Mouse (Mus musculus) lung, embryonic 16.5 days (tissue): ENCODE measurements around the gene Orm3. TPM values are rescaled to one million over a fixed set of nuclear protein-coding genes. Genes with fewer than 3 reads are reported as not detected.
A peak's percentile ranks its signal among the peaks of the same experiment; 100 is the strongest.

Source experiments
- ATAC-seq: fragments of 200-750 bp; cut with Nextera tagmentation; 2 replicates; pipeline ENCODE4 v1.8.0; 2017; ENCODE audit warnings: low read depth, mild to moderate bottlenecking, moderate library complexity
- H3K27ac ChIP-seq: fragments of 300-500 bp; sonication (generic); 2 replicates; pipeline ENCODE4 v1.5.1; 2014; ENCODE audit warnings: mild to moderate bottlenecking, control low read depth, low read length
- H3K27me3 ChIP-seq: fragments of 300-500 bp; sonication (generic); 2 replicates; pipeline ENCODE4 v1.6.1; 2014; ENCODE audit warnings: low read depth, low read length, mixed read lengths; ENCODE audit not compliant: control insufficient read depth, insufficient read depth
- H3K36me3 ChIP-seq: fragments of 300-500 bp; sonication (generic); 2 replicates; pipeline ENCODE4 v1.6.1; 2014; ENCODE audit warnings: low read length; ENCODE audit not compliant: control insufficient read depth, insufficient read depth
- H3K4me1 ChIP-seq: fragments of 300-500 bp; sonication (generic); replicated peaks from 2 replicates; pipeline ENCODE4 v1.6.1; 2014; ENCODE audit warnings: low read length, mixed read lengths; ENCODE audit not compliant: control insufficient read depth, insufficient read depth
- H3K4me2 ChIP-seq: fragments of 300-500 bp; sonication (generic); 2 replicates; pipeline ENCODE4 v1.6.1; 2014; ENCODE audit warnings: low read depth, low read length, control low read depth
- H3K4me3 ChIP-seq: fragments of 300-500 bp; sonication (generic); 2 replicates; pipeline ENCODE4 v1.5.1; 2014; ENCODE audit warnings: mild to moderate bottlenecking, low read length, control low read depth
- H3K9ac ChIP-seq: fragments of 300-500 bp; sonication (generic); 2 replicates; pipeline ENCODE4 v1.6.1; 2014; ENCODE audit warnings: low read length, control low read depth
- H3K9me3 ChIP-seq: fragments of 300-500 bp; sonication (generic); 2 replicates; pipeline ENCODE4 v1.6.1; 2016; ENCODE audit warnings: low read length; ENCODE audit not compliant: control insufficient read depth
- WGBS: fragments of 180-500 bp; shearing (Covaris S2); extraction: QIAGEN DNeasy Blood & Tissue Kit; methylation state at CpG from one replicate; pipeline ENCODE4 v1.1.7; 2014; 5-methylcytosine and 5-hydroxymethylcytosine counted together
- polyA plus RNA-seq: library from polyadenylated mRNA; unstranded; fragments of >200 nt; fragmentation: Nextera tagmentation; extraction: Ambion mirVana; gene quantifications from 2 replicates; pipeline ENCODE4 v1.2.1, GENCODE M21; 2015

Orm3 gene
- polyA plus RNA-seq, 1 experiment from 2014 or later, result not detected

- WGBS, result 58% methylated on average over 2 of the region's 2 CpGs
- no peak overlapping the region for H3K27ac ChIP-seq
- ATAC-seq, result no peak
Observed at GRCm38 (mm10) chr4:63356981-63357570, 1.1 kb downstream of the Orm3 start.

GRCm38 (mm10) chr4:63359861-63360260 is 3.9 kb downstream of the Orm3 start:
- no peak for ATAC-seq
- 78% methylated on average over 6 of the region's 6 CpGs for WGBS

More at GRCm38 (mm10) chr4:63356981-63357570, 1.1 kb downstream of the Orm3 start:
- Histone ChIP-seq H3K9ac (no peak overlapping the region), H3K4me3 (no peak overlapping the region), H3K36me3 (no peaks in the 10 kb centered on the region), H3K4me1 (no peaks in the 10 kb centered on the region), H3K27me3 (no peaks in the 10 kb centered on the region), H3K9me3 (no peaks in the 10 kb centered on the region), H3K4me2 (no peak overlapping the region)

GRCm38 (mm10) chr4:63362150-63362549 is 6.2 kb downstream of the Orm3 start, which contains the start of gene Orm2:
Gene Orm2 (plus strand): TSS chr4:63362449.
- no peaks in the 10 kb centered on the region for H3K9me3 ChIP-seq
- no peak within 1 kb of the TSS for H3K27ac ChIP-seq
- no peaks in the 10 kb centered on the region for H3K36me3 ChIP-seq
- no peak within 1 kb of the TSS for H3K4me2 ChIP-seq
- H3K4me3 ChIP-seq, result no peak within 1 kb of the TSS
- WGBS, result 76% methylated on average over 5 of the region's 5 CpGs
- ATAC-seq, result no peak
- no peak within 1 kb of the TSS for H3K9ac ChIP-seq
- no peaks in the 10 kb centered on the region for H3K27me3 ChIP-seq
- no peaks in the 10 kb centered on the region for H3K4me1 ChIP-seq

More at GRCm38 (mm10) chr4:63359861-63360260, 3.9 kb downstream of the Orm3 start:
- H3K36me3 ChIP-seq, result no peaks in the 10 kb centered on the region
- H3K9ac ChIP-seq, result no peak overlapping the region
- H3K27me3 ChIP-seq, result no peaks in the 10 kb centered on the region
- H3K4me1 ChIP-seq, result no peaks in the 10 kb centered on the region
- H3K4me3 ChIP-seq, result no peak overlapping the region
- H3K4me2 ChIP-seq, result no peak overlapping the region
- no peaks in the 10 kb centered on the region for H3K9me3 ChIP-seq
- no peak overlapping the region for H3K27ac ChIP-seq

- Histone ChIP-seq H3K27ac (no peak overlapping the region), H3K36me3 (peaks cover 28% of the 10 kb centered on the region), H3K4me2 (no peak overlapping the region), H3K4me3 (no peak overlapping the region), H3K9ac (no peak overlapping the region), H3K27me3 (no peaks in the 10 kb centered on the region), H3K4me1 (no peaks in the 10 kb centered on the region), H3K9me3 (no peaks in the 10 kb centered on the region)
- WGBS, result 20% methylated on average over 4 of the region's 4 CpGs
- peak; percentile 58 for ATAC-seq
Observed at GRCm38 (mm10) chr4:63368577-63368976, 12.6 kb downstream of the Orm3 start.

GRCm38 (mm10) chr4:63370897-63371296 is 14.9 kb downstream of the Orm3 start:
- no peak overlapping the region for H3K27ac ChIP-seq
- H3K36me3 ChIP-seq, result peaks cover 40% of the 10 kb centered on the region
- H3K4me1 ChIP-seq, result no peaks in the 10 kb centered on the region
- H3K9ac ChIP-seq, result no peak overlapping the region
- ATAC-seq, result no peak
- H3K4me3 ChIP-seq, result no peak overlapping the region
- H3K9me3 ChIP-seq, result no peaks in the 10 kb centered on the region
- 55% methylated on average over 7 of the region's 7 CpGs for WGBS
- no peaks in the 10 kb centered on the region for H3K27me3 ChIP-seq
- H3K4me2 ChIP-seq, result no peak overlapping the region

- Histone ChIP-seq H3K36me3 (peaks cover 48% of the 10 kb centered on the region), H3K4me2 (no peak overlapping the region), H3K4me3 (no peak overlapping the region), H3K27me3 (no peaks in the 10 kb centered on the region), H3K9me3 (no peaks in the 10 kb centered on the region), H3K4me1 (no peaks in the 10 kb centered on the region), H3K9ac (no peak overlapping the region), H3K27ac (no peak overlapping the region)
- WGBS, result 58% methylated on average over 3 of the region's 3 CpGs
- no peak for ATAC-seq
Observed at GRCm38 (mm10) chr4:63371890-63372289, 15.9 kb downstream of the Orm3 start.

GRCm38 (mm10) chr4:63373404-63373803 is 17.4 kb downstream of the Orm3 start:
- no peaks in the 10 kb centered on the region for H3K9me3 ChIP-seq
- no peak overlapping the region for H3K4me2 ChIP-seq
- H3K27me3 ChIP-seq, result no peaks in the 10 kb centered on the region
- peaks cover 48% of the 10 kb centered on the region for H3K36me3 ChIP-seq
- no peaks in the 10 kb centered on the region for H3K4me1 ChIP-seq
- no peak for ATAC-seq
- WGBS, result 89% methylated on average over 8 of the region's 8 CpGs
- no peak overlapping the region for H3K9ac ChIP-seq
- no peak overlapping the region for H3K4me3 ChIP-seq
- H3K27ac ChIP-seq, result no peak overlapping the region

GRCm38 (mm10) chr4:63374331-63374730 is 18.4 kb downstream of the Orm3 start:
- WGBS, result 82% methylated on average over 12 of the region's 12 CpGs
- H3K27me3 ChIP-seq, result no peaks in the 10 kb centered on the region
- H3K4me3 ChIP-seq, result no peak overlapping the region
- H3K9me3 ChIP-seq, result no peaks in the 10 kb centered on the region
- H3K9ac ChIP-seq, result no peak overlapping the region
- ATAC-seq, result no peak
- H3K27ac ChIP-seq, result no peak overlapping the region
- H3K4me2 ChIP-seq, result no peak overlapping the region
- H3K4me1 ChIP-seq, result no peaks in the 10 kb centered on the region
- H3K36me3 ChIP-seq, result peaks cover 47% of the 10 kb centered on the region

- WGBS, result 50% methylated on average over 1 of the region's 1 CpGs
- peaks cover 48% of the 10 kb centered on the region for H3K36me3 ChIP-seq
- H3K4me1 ChIP-seq, result no peaks in the 10 kb centered on the region
- H3K4me2 ChIP-seq, result no peak overlapping the region
- no peak overlapping the region for H3K4me3 ChIP-seq
- no peaks in the 10 kb centered on the region for H3K27me3 ChIP-seq
- peak; percentile 25; the same call in 1 of the 2 replicates for ATAC-seq
- H3K9me3 ChIP-seq, result no peaks in the 10 kb centered on the region
- H3K27ac ChIP-seq, result no peak overlapping the region
- 0 out of 2 replicates have a peak overlapping the region, but pooled peaks have one; percentile 5 for H3K9ac ChIP-seq
Observed at GRCm38 (mm10) chr4:63375367-63375766, 19.4 kb downstream of the Orm3 start.
